In genomic region chr19:41384922-41385508, GRCm38 (mm10) we compare ENCODE assay signal across 8 mouse cellular contexts. TPM values are rescaled to one million over a fixed set of nuclear protein-coding genes. Genes with fewer than 3 reads are reported as not detected.
DNase-seq lines count a peak whose midpoint lies in the region; ATAC-seq lines count a peak whose summit lies in the region.

Gene Pik3ap1 (minus strand): TSS chr19:41385102.

- H3K4me2 ChIP-seq in liver, embryonic 16.5 days (ENCODE audit: low read depth, low read length), result peak within 1 kb of the TSS; percentile 61

- H3K27ac ChIP-seq in liver, embryonic 16.5 days (ENCODE audit: low read length), result peak within 1 kb of the TSS; percentile 53

- H3K9ac ChIP-seq in liver, embryonic 16.5 days (ENCODE audit: low read depth, low read length), result peak within 1 kb of the TSS; percentile 62

- peak; percentile 32 for DNase-seq in layer of hippocampus, adult 11-12 months (ENCODE audit: low spot score)
- DNase-seq in layer of hippocampus, adult 8-10 months (ENCODE audit: low spot score in 2 of 2), result no peak
- peak; percentile 65 for DNase-seq in adrenal gland, postnatal 25 days
- DNase-seq in gastrocnemius, postnatal 10 days, result peak; percentile 36
- DNase-seq in neural tube, embryonic 10.5 days (ENCODE audit: extremely low spot score, low spot score), result peak; percentile 46
- peak; percentile 55 for DNase-seq in thymus, postnatal 14 days

- peak within 1 kb of the TSS; percentile 63 for H3K4me3 ChIP-seq in liver, embryonic 16.5 days (ENCODE audit: low read depth, low read length)

- no peaks in the 10 kb centered on the region; the same call in 1 of the 2 replicates for H3K27me3 ChIP-seq in liver, embryonic 16.5 days (ENCODE audit: control insufficient read depth, insufficient read depth, low read depth, low read length)

- no peaks in the 10 kb centered on the region for H3K36me3 ChIP-seq in liver, embryonic 16.5 days (ENCODE audit: control insufficient read depth, insufficient read depth)

- H3K4me1 ChIP-seq in liver, embryonic 16.5 days (ENCODE audit: control insufficient read depth, low read depth, low read length), result peaks cover 16% of the 10 kb centered on the region

- WGBS in liver, embryonic 16.5 days (ENCODE audit: insufficient replicate concordance), result under 1% methylated on average over 40 of the region's 41 CpGs

- ATAC-seq in inflammation-experienced regulatory T-cells, adult 6 months, result peak; percentile 38
- peak; percentile 52 for ATAC-seq in liver, embryonic 16.5 days (ENCODE audit: low read depth)

- H3K9me3 ChIP-seq in liver, embryonic 16.5 days (replicated peaks; ENCODE audit: control insufficient read depth, low read length), result no peaks in the 10 kb centered on the region

RNA-seq across cellular contexts. Expression of gene Pik3ap1, which starts in this region (rescaled TPM):
- 10 to 100 TPM in 1 of 4 experiments, 1 to 10 TPM in 3; 1.9 to 10.2 (median 5.2) TPM for total RNA-seq in layer of hippocampus, adult 8-10 months (2022)
- 9.0 and 14.8 TPM in 2 replicates for total RNA-seq in adrenal gland, postnatal 25 days (2021)
- total RNA-seq in gastrocnemius, postnatal 10 days (2021), result 1 to 10 TPM in 1 of 2 experiments, under 1 TPM in 1; 0.87 to 2.7 TPM
- 1 to 10 TPM; 2.5 to 5.5 (median 3.8) TPM for polyA plus RNA-seq in inflammation-experienced regulatory T-cells, adult 6 months (2017; shearing (Covaris generic))
- polyA plus RNA-seq in liver, embryonic 16.5 days (2015; fragmentation: Nextera tagmentation; extraction: Ambion mirVana), result 14.9 and 17.9 TPM in 2 replicates

Comparison
In these comparisons a context has a peak if more than half of its experiments do, and no peak if none do; other contexts are left out.
1. DNase-seq: peak in layer of hippocampus, adult 11-12 months (single experiment), adrenal gland, postnatal 25 days (single experiment), gastrocnemius, postnatal 10 days (single experiment), neural tube, embryonic 10.5 days (single experiment) and thymus, postnatal 14 days (single experiment); none in layer of hippocampus, adult 8-10 months (0 of 2).